Mouse (Mus musculus) stomach, embryonic 15.5 days (tissue): ENCODE results near the gene Rps15. TPM values are rescaled to one million over a fixed set of nuclear protein-coding genes. Genes with fewer than 3 reads are reported as not detected.

ENCODE experiments used
- ATAC-seq: fragments of 200-750 bp; cut with Nextera tagmentation; 2 replicates; pipeline ENCODE4 v1.8.0; 2017; ENCODE audit warnings: low read depth, moderate number of reproducible peaks, moderate TSS enrichment; ENCODE audit not compliant: insufficient read depth, low FRiP score
- H3K27ac ChIP-seq: fragments of 300-500 bp; sonication (generic); 2 replicates; pipeline ENCODE4 v1.5.1; 2015; ENCODE audit warnings: mild to moderate bottlenecking, inconsistent platforms
- H3K27me3 ChIP-seq: fragments of 300-500 bp; sonication (generic); replicated peaks from 2 replicates; pipeline ENCODE4 v1.6.1; 2015; ENCODE audit warnings: inconsistent platforms
- H3K36me3 ChIP-seq: fragments of 300-500 bp; sonication (generic); 2 replicates; pipeline ENCODE4 v1.6.1; 2015; ENCODE audit warnings: inconsistent platforms
- H3K4me1 ChIP-seq: fragments of 300-500 bp; sonication (generic); 2 replicates; pipeline ENCODE4 v1.6.1; 2015; ENCODE audit warnings: inconsistent platforms
- H3K4me2 ChIP-seq: fragments of 300-500 bp; sonication (generic); 2 replicates; pipeline ENCODE4 v1.6.1; 2015; ENCODE audit warnings: mild to moderate bottlenecking, inconsistent platforms
- H3K4me3 ChIP-seq: fragments of 300-500 bp; sonication (generic); replicated peaks from 2 replicates; pipeline ENCODE4 v1.5.1; 2015; ENCODE audit warnings: inconsistent platforms
- H3K9ac ChIP-seq: fragments of 300-500 bp; sonication (generic); 2 replicates; pipeline ENCODE4 v1.6.1; 2015; ENCODE audit warnings: inconsistent platforms
- H3K9me3 ChIP-seq: fragments of 300-500 bp; sonication (generic); 2 replicates; pipeline ENCODE4 v1.6.1; 2016; ENCODE audit warnings: inconsistent platforms
- WGBS: fragments of 180-500 bp; shearing (Covaris S2); methylation state at CpG from one replicate; pipeline ENCODE4 v1.1.7; 2015; 5-methylcytosine and 5-hydroxymethylcytosine counted together
- polyA plus RNA-seq: library from polyadenylated mRNA; unstranded; fragments of >200 nt; fragmentation: Nextera tagmentation; extraction: Ambion mirVana; gene quantifications from 2 replicates; pipeline ENCODE4 v1.2.1, GENCODE M21; 2015

Gene Rps15
- polyA plus RNA-seq, 1 experiment from 2014 or later = 948 TPM

- WGBS = 89% methylated on average over 10 of the region's 10 CpGs
- H3K27ac ChIP-seq = no peak overlapping the region
- no peak overlapping the region for H3K9ac ChIP-seq
- peaks cover 42% of the 10 kb centered on the region for H3K4me1 ChIP-seq
- peaks cover 13% of the 10 kb centered on the region for H3K36me3 ChIP-seq
- no peak overlapping the region for H3K4me3 ChIP-seq
- H3K4me2 ChIP-seq = no peak overlapping the region
- H3K9me3 ChIP-seq = no peaks in the 10 kb centered on the region
- ATAC-seq = no peak
- H3K27me3 ChIP-seq = no peaks in the 10 kb centered on the region
Measured at GRCm38 (mm10) chr10:80262776-80263365, 29.4 kb upstream of the Rps15 start.

- Histone ChIP-seq H3K27me3 (no peaks in the 10 kb centered on the region), H3K9ac (peak overlapping the region; percentile 100), H3K36me3 (peaks cover 5% of the 10 kb centered on the region; the same call in 1 of the 2 replicates), H3K4me2 (peak overlapping the region; percentile 77), H3K4me1 (peaks cover 45% of the 10 kb centered on the region), H3K9me3 (no peaks in the 10 kb centered on the region), H3K27ac (peak overlapping the region; percentile 77), H3K4me3 (peak overlapping the region; percentile 93)
- WGBS = 1% methylated on average over 76 of the region's 81 CpGs
- ATAC-seq = peak; percentile 48
Measured at GRCm38 (mm10) chr10:80264341-80265148, 27.7 kb upstream of the Rps15 start.

- Histone ChIP-seq H3K27me3 (no peaks in the 10 kb centered on the region), H3K9me3 (no peaks in the 10 kb centered on the region), H3K27ac (peak overlapping the region; percentile 77), H3K9ac (peak overlapping the region; percentile 100), H3K36me3 (peaks cover 5% of the 10 kb centered on the region; the same call in 1 of the 2 replicates), H3K4me2 (peak overlapping the region; percentile 73), H3K4me3 (peak overlapping the region; percentile 93), H3K4me1 (peaks cover 43% of the 10 kb centered on the region)
- WGBS = under 1% methylated on average over 18 of the region's 18 CpGs
- ATAC-seq = no peak
Measured at GRCm38 (mm10) chr10:80265149-80265486, 27.1 kb upstream of the Rps15 start.

GRCm38 (mm10) chr10:80270099-80270498 is 22.2 kb upstream of the Rps15 start:
- peaks cover 59% of the 10 kb centered on the region for H3K4me1 ChIP-seq
- 83% methylated on average over 2 of the region's 2 CpGs for WGBS
- no peaks in the 10 kb centered on the region for H3K9me3 ChIP-seq
- peaks cover 13% of the 10 kb centered on the region; the same call in 1 of the 2 replicates for H3K36me3 ChIP-seq
- H3K27me3 ChIP-seq = no peaks in the 10 kb centered on the region
- no peak overlapping the region for H3K9ac ChIP-seq
- peak overlapping the region; percentile 4; the same call in 1 of the 2 replicates for H3K27ac ChIP-seq
- no peak overlapping the region for H3K4me2 ChIP-seq
- no peak for ATAC-seq
- H3K4me3 ChIP-seq = no peak overlapping the region

GRCm38 (mm10) chr10:80270734-80271181 is 21.5 kb upstream of the Rps15 start:
- H3K4me3 ChIP-seq = no peak overlapping the region
- ATAC-seq = peak; percentile 36; the same call in 1 of the 2 replicates

GRCm38 (mm10) chr10:80271186-80271843 is 20.9 kb upstream of the Rps15 start:
- H3K9ac ChIP-seq = no peak overlapping the region
- peaks cover 52% of the 10 kb centered on the region for H3K4me1 ChIP-seq

More at GRCm38 (mm10) chr10:80270734-80271181, 21.5 kb upstream of the Rps15 start:
- Histone ChIP-seq H3K9me3 (no peaks in the 10 kb centered on the region), H3K4me1 (peaks cover 56% of the 10 kb centered on the region), H3K9ac (no peak overlapping the region), H3K4me2 (no peak overlapping the region; the same call in 1 of the 2 replicates), H3K27ac (peak overlapping the region; percentile 4; the same call in 1 of the 2 replicates), H3K27me3 (no peaks in the 10 kb centered on the region), H3K36me3 (peaks cover 13% of the 10 kb centered on the region; the same call in 1 of the 2 replicates)
- 62% methylated on average over 6 of the region's 6 CpGs for WGBS

GRCm38 (mm10) chr10:80271870-80272585 is 20.2 kb upstream of the Rps15 start:
- WGBS = 89% methylated on average over 8 of the region's 8 CpGs
- Histone ChIP-seq H3K4me2 (no peak overlapping the region), H3K4me3 (no peak overlapping the region), H3K36me3 (peaks cover 17% of the 10 kb centered on the region), H3K27ac (peak overlapping the region; percentile 27; the same call in 1 of the 2 replicates), H3K9me3 (no peaks in the 10 kb centered on the region), H3K27me3 (no peaks in the 10 kb centered on the region), H3K4me1 (peaks cover 47% of the 10 kb centered on the region), H3K9ac (no peak overlapping the region)
- ATAC-seq = no peak

More at GRCm38 (mm10) chr10:80271186-80271843, 20.9 kb upstream of the Rps15 start:
- 81% methylated on average over 5 of the region's 5 CpGs for WGBS
- H3K4me3 ChIP-seq = no peak overlapping the region
- H3K27ac ChIP-seq = 0 out of 2 replicates have a peak overlapping the region, but pooled peaks have one; percentile 27
- no peak for ATAC-seq
- H3K27me3 ChIP-seq = no peaks in the 10 kb centered on the region
- peaks cover 13% of the 10 kb centered on the region; the same call in 1 of the 2 replicates for H3K36me3 ChIP-seq
- H3K9me3 ChIP-seq = no peaks in the 10 kb centered on the region
- peak overlapping the region; percentile 16; the same call in 1 of the 2 replicates for H3K4me2 ChIP-seq

- Histone ChIP-seq H3K9me3 (no peaks in the 10 kb centered on the region), H3K4me3 (no peak overlapping the region), H3K36me3 (peaks cover 30% of the 10 kb centered on the region), H3K27me3 (no peaks in the 10 kb centered on the region), H3K9ac (no peak overlapping the region), H3K4me1 (peaks cover 31% of the 10 kb centered on the region), H3K4me2 (no peak overlapping the region), H3K27ac (no peak overlapping the region)
- WGBS = 86% methylated on average over 3 of the region's 3 CpGs
- no peak for ATAC-seq
Measured at GRCm38 (mm10) chr10:80273847-80274246, 18.4 kb upstream of the Rps15 start.

- Histone ChIP-seq H3K4me2 (no peak overlapping the region), H3K36me3 (peaks cover 51% of the 10 kb centered on the region), H3K9ac (no peak overlapping the region), H3K4me1 (peaks cover 13% of the 10 kb centered on the region), H3K4me3 (no peak overlapping the region), H3K27ac (no peak overlapping the region), H3K27me3 (no peaks in the 10 kb centered on the region), H3K9me3 (no peaks in the 10 kb centered on the region)
- 77% methylated on average over 5 of the region's 5 CpGs for WGBS
- no peak for ATAC-seq
Measured at GRCm38 (mm10) chr10:80276238-80276637, 16.0 kb upstream of the Rps15 start.

GRCm38 (mm10) chr10:80278390-80278789 is 13.9 kb upstream of the Rps15 start:
- Histone ChIP-seq H3K27ac (no peak overlapping the region), H3K4me2 (no peak overlapping the region), H3K27me3 (no peaks in the 10 kb centered on the region), H3K4me3 (no peak overlapping the region), H3K9me3 (no peaks in the 10 kb centered on the region), H3K4me1 (peaks cover 10% of the 10 kb centered on the region; the same call in 1 of the 2 replicates), H3K36me3 (peaks cover 65% of the 10 kb centered on the region), H3K9ac (no peak overlapping the region)
- ATAC-seq = no peak
- WGBS = 91% methylated on average over 9 of the region's 9 CpGs

- Histone ChIP-seq H3K4me2 (no peak overlapping the region), H3K27me3 (no peaks in the 10 kb centered on the region), H3K9me3 (no peaks in the 10 kb centered on the region), H3K36me3 (peaks cover 67% of the 10 kb centered on the region), H3K4me1 (peaks cover 13% of the 10 kb centered on the region; the same call in 1 of the 2 replicates), H3K4me3 (no peak overlapping the region), H3K27ac (no peak overlapping the region), H3K9ac (no peak overlapping the region)
- 93% methylated on average over 12 of the region's 12 CpGs for WGBS
- ATAC-seq = no peak
Measured at GRCm38 (mm10) chr10:80279273-80279672, 13.0 kb upstream of the Rps15 start.
